Mouse (Mus musculus): ENCODE measurements around the gene Scyl1.
A peak's percentile ranks its signal among the peaks of the same experiment; 100 is the strongest.
"Not testable (repeated sequence)": the region's sequence is repeated elsewhere in the genome, so short reads cannot be mapped to it uniquely, and the experiment has no call there.

Gene Scyl1

DNA sequence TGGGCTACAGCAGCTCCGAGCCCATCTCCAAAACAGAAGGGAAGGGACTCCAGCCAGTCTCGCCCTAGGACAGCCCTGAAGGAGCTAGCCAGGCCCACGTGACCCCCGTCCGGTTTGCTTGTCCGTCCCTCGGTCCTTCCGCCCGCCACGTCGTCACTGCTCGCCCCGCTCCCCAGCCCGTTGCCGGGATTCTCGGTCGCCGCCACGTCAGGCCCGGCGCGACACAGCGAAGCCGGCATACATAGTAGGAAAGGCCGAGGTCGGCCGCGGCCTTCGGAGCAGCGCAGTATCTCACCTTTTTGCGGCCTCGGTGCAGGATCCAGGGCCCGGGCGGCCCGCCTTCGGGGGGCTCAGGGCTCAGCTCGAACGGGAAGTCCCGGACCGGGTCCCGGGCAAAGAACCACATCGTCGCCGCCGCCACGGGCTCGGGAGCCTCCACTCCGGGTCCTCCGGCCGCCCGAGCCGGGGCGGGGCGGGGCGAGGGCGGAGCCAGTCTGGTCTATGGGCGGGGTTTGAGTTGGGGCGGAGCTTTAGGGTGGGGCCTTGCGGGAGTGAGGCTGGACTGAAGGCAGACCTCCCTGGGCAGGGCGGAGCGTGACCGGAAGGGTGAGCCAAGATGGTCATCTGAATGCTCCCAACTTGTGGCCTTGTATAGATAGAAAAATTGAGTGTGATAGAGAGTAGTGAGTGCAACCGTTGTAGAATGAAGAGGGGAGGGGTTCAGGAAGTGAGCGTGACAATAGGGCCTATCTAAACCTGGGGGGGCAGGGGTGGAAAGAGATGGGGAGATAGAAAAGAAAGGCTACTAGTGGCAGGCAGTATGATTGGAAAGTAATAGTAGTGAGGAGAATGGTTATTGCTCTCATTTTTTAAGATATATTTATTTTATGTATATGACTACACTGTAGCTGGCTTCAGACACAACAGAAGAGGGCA is at the start of gene Scyl1:
TSS of gene Scyl1 (minus strand) at position 495 of the 936 bp plus-strand sequence.
- peak; percentile 96 for DNase-seq

DNA sequence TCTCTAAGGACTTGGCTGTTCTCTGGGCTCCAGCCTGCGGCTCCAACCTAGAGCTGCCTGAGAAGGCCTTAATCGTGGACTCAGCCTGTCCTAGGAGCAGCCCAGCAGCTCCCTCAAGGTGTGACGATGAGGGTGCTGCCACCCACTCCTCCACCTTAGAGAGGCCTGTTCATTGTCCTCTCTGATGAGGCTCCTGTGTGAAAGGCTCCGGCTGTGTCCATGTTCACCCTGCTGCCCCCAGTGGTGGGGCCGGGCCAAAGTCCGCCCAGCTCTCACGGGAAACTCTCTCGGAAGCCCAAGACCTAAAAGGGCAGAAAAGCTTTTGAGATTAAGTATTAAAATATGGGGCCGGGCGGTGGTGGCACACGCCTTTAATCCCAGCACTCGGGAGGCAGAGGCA is 48.3 kb upstream of the Scyl1 start:
- DNase-seq = peak; percentile 82

GRCm38 (mm10) chr19:5818590-5818977 is 47.4 kb upstream of the Scyl1 start:
- DNase-seq = no peak

DNA sequence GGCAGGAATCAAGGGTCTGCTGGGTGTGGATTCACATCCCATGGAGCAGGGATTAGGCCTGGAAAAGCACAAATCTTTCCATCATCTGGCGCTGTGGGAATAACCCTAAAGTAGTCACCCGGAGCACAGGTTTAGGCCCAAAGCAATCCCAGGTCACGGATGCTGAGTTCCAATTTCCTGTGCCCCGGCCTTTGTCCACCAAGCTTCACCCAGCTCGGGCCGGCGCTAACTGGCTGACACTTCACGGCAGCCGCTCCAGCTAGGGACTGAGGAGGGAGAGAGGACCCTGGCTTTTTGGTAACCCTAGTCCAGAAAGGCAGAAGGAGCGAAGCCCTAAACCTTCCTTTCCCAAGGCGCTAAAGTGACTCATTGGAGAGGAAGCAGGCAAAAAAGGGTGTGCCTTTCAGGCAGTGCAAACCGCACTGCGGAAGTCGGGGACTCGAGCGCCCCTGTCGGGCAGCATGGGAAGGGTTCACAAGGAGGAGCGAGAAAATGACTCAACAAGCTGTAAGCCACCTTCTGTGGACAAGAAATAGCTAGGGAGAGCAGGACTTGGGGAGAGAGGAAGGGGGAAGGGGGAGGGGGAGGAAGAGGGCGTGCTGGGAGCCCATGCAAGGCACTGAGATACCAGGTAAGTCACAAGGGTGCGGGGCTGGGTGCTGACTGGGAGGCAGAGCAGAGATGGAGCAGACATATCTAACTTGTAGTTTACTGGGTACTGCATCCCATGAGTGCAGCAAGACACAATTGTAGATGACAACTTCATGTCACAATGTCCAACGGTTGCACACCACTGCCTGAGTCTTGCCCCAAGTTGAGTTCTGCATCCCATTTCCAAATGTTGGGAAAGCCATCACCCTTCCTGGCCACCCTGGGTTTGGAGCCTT is 46.7 kb upstream of the Scyl1 start:
- DNase-seq = peak; percentile 93

- no peak for DNase-seq
These were observed 44.7 kb upstream of the Scyl1 start for GRCm38 (mm10) chr19:5815928-5816327.

DNA sequence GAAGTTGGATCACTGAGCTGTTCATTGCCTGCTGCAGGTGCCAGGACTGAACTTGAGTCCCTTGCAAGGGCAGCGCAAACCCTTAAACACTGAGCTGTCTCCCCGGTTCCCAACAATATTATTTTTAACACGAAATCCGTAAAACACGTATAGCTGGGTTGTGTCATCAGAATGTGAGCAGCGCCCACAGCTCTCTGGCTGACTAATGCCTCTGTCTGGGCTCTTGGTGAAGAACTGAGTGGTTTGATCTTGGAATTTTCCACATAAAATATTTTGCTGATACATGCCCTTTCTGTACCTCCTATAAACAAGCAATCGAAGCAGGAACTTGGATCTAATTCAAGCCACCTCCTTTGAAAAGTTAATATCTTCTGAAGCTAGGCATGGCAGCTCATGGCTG is 43.8 kb upstream of the Scyl1 start:
- no peak for DNase-seq

DNA sequence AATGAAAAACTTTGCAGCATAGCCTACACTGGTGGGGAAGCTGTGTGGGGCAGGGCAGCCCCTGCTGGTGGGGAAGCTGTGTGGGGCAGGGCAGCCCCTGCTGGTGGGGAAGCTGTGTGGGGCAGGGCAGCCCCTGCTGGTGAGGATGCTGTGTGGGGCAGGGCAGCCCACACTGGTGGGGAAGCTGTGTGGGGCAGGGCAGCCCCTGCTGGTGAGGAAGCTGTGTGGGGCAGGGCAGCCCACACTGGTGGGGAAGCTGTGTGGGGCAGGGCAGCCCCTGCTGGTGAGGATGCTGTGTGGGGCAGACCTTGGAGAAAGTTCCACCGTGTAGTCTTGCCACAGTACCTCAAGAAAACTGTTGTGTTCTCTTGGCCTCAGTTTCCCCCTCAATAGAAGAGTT is 42.8 kb upstream of the Scyl1 start:
- DNase-seq = not testable (repeated sequence)

GRCm38 (mm10) chr19:5813567-5813966 is 42.3 kb upstream of the Scyl1 start:
- no peak for DNase-seq

DNA sequence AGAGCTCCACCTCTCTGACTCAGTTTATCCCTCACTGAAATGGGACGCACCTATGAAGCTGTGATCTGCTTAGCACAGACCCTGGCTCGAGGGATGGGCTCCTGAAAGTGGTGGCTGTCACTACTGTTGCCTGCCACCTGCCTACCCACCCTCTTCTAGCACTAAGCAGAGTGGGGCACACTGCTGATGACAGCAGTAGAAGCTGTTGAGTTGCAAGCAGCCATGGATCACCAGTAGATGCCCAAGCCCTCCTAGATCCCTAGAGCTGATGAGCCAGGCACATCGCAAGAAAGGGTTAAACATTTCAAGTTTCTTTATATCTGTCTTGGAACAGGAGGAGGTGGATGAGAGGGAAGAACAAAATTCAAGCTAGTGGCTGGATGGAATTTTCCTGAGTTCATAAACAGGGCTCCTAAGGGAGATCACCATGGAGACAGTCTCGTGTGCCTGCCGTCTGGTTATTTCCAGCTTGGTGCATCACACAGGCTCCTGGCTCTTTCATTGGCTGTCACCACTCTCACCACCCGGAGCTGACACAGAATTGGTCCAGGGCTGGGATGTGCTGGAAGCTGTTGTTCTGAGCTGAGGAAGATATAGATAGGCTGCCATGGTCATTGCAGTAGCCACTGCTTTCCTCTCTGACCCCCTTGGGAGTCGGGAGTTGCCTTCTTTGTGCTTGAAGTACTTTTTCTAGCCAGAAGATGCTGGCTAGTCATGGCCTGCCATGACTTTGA is 40.7 kb upstream of the Scyl1 start:
- peak; percentile 83 for DNase-seq

DNA sequence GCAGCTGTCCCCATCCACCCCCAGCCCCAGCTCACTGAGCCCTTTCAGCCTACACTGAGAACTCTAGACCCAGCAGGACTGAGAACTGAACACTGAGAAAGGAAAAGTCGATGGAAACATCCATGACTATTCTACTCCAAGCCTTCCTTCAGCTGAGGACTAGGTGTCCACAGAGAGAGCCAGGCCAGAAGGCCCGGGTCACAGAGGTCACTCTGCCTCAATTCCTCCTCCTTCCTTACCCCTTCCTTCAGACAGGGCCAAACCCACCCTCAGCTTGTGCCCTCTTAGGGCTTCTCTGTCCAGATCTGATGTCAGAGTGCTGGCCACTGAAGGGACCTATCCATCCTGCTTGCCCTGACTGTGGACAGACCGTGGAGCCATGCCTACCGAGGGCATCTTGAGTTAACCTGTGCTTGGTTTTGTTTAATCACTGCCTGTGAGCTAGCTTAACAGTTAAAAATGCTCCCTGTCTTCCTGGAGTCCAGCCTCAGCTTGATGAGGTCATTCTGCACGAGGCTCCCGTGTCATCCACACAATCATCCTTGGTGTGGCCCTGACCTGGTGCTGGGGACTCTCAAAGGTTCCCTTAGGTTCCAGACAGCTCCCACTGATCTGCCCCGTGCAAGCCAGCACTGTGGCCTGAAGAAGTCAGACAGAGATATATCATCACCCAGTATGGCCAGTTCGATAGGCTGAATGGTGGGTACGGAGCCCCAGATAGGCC is 39.8 kb upstream of the Scyl1 start:
- no peak for DNase-seq

DNA sequence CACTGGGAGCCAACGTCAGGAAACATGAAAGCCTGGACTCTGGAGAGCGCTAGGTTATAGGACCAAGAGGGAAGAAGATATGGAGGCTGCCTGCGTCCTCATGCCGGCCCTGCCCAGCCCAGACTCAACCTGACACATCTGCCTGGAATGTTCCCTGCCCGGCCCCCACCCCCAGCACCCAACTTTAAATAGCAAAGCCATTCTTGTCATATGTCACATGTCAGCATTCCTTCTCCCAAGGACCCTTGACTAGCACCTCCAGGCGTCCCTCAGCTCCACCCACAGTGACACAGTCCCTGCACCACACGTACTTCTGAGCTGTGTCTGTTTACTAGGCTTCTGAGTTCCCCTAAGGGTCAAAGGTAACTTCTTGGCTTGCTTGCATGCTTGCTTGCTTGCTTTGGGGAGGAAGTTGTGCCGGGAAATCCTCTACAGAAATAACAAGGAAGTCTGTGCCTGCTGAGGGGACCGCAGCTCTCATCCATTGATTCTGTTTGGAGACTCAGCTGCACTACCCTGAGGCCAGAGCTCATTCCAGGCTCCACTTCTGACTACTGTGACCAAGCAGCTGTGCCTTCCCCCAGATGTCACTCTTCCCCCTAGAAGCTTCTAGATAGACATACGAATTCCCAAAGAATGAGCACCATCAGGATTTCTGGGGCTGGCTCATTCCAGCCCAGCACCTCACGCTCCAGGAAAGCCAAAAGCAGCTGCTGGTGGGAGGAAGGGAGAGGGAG is 39.1 kb upstream of the Scyl1 start:
- peak; percentile 92 for DNase-seq

- no peak for DNase-seq
These were observed 38.5 kb upstream of the Scyl1 start for GRCm38 (mm10) chr19:5809712-5810089.

DNA sequence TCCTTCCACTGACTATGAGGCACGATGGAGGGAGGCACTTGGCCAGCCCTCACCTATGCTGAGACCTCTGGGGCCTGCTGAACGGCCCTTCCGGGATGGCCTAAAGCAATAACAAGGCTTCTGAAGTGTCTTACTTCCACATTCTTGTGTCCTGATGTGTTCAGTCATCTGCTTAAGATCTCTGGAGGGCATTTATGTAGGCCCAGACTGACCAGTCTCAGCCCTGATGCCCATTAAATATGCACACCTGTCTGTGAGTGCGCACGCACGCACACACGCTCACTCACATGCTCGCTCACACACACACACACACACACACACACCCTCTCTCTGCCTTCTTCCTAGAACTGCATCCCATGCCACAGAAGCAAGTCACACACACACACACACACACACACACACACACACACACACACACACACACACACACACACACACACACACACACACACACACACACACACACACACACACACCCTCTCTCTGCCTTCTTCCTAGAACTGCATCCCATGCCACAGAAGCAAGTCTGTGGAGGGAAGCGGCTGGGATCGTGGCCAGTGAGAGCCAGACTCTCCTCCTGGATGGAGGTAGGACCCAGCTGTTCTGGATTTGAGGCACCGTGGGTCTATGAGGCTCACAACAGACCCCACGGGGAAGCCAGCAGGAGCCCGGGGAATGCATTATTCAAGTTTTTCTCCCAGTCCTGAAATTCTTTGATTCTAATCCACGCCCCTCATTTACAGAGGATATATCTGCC is 37.9 kb upstream of the Scyl1 start:
- DNase-seq = no peak

GRCm38 (mm10) chr19:5807740-5808139 is 36.5 kb upstream of the Scyl1 start:
- DNase-seq = no peak

DNA sequence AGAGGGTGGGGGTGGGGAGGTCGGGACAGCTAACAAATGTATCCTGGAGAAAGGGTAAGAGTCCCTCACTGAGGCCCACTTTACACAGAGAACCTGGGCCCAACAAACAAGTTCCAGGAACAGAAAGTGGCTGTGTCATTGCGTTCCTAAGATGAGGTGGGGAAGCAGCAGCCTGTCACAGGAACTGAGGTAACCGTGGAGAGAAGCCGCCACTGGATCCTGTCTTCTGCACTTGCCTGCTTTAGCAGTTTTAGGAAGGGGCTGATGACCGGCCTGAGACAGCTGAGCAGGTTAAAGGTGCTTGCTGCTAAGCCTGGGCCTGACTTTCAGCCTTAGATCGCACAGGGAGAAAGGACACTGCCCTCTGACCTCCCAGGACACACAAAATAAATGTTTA is 35.6 kb upstream of the Scyl1 start:
- DNase-seq = peak; percentile 71

DNA sequence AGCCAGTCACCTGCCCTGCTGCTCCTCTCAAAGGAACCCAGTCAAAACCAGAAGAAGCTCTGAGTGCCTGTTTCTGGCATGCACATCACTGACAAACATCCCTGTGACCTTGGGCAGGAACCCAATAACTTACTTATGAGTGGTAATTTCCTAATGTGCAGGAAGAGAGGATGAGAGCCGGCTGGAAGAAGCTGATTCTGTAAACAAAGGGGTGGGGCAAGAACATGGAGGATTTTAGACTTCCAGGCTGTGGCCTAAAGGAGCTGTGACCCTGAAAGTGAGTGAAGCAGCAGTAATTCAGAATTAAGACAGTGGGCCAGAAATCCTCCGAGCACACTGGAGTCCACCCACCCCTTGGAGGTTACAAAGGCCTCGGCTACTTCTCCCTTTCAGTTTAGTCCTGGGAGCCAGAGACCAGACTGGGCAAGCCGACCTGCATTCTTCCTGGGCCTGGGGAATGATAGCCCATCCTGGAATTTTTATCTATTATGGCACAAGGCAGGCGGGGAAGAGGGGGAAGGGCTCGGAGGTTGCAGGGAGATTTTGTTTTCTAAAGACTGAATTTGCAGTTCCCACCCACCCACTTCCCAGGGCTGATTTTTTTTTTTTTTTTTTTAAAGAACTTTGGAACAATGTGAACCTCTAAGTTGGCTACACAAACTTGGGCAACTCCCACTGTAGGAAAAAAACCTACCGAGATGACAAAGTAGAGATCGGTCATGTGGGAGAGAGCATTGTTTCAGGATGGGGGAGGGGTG is 35.0 kb upstream of the Scyl1 start:
- DNase-seq = peak; percentile 93

DNA sequence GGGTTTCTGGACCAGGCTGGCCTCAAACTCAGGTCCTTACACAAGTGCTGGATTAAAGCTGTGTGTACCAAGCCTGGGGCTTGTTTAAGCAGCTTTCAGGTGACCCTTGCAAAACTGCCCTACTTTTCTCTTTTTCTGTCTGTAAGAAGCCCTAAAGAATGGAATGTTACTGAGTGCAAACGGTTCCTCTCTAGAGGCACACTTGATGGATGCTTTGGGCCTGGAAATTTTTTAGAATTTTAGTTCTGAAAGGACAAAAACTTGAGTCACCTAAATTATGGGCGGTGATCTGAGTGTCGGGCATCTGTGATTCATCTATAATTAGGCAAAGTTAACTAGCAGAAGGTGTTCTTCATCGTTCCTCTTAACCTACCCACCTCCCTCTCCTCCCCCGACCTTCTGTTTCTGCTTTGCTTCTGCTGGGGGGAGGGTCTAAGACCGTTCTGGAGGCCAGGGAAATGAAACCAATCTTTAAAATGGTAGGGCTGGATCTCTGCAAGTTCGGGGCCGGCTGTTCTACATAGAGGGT is 33.2 kb upstream of the Scyl1 start:
- DNase-seq = no peak

DNA sequence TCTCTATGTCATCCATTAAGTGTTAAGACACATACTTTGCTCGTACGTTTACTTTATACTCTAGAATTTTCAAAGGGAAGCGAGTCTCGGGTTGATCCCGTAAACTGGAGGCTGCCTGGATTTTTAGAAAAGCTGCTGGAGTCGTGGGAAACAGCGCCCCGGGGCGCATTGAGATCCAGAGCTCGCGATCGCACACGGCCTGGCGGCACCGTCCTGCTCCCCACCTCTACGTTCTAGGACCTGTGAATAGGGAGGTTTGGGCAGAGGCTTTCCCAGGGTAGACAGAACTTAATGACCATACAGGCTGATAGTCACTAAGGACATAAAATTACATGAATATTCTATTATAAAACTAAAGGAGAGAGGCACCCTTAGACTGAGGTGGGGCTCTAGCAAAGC is 32.7 kb upstream of the Scyl1 start:
- DNase-seq = no peak

DNA sequence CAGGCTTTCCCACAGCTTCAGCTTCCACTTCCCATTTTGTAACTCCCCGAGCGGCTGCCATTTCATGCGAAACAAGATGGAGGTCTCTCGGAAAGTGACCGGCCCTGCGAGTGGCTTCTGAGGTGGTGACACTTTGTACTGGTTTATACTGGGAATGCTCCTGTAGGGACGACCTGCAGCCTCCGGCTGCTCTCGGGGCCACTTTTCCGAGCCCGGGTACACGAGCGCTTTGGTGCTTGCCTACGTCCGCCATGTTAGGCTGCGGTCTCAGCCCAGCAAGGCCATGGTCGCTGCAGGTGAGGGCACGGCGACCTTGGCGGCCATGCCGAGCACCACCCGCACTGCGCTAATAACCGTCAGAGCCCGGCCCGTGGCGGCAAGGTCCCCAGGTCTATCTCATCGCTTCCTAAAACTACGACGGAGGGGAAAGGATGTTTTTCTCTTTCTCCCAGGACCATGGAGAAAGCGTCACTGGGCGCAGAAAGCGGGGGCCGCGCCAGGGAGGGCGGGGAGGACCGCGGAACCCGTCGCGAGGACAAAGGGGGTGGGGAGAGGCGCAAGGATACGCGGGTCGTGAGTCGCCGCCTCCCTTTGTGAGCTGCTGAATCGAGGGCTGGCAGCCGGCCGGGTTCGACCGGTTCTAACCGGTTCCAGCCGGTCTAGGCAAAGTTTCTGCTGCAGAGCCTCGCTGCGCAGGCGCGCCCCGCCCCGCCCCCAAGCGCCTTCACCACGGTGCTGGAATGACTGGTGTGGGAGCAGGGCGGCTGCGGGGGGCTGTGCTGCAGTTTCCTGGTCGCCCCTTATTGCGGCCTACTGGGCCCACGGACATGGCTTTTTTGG is 32.0 kb upstream of the Scyl1 start:
- peak; percentile 99 for DNase-seq

Data from lung, postnatal 36 days (tissue).